Mouse (Mus musculus) retina, postnatal 1 day (tissue): ENCODE measurements around the gene Ppp3ca.

Experiments used
- DNase-seq: peaks from one replicate; pipeline ENCODE4 v3.0.0-alpha.2; 2012

Ppp3ca gene

DNA sequence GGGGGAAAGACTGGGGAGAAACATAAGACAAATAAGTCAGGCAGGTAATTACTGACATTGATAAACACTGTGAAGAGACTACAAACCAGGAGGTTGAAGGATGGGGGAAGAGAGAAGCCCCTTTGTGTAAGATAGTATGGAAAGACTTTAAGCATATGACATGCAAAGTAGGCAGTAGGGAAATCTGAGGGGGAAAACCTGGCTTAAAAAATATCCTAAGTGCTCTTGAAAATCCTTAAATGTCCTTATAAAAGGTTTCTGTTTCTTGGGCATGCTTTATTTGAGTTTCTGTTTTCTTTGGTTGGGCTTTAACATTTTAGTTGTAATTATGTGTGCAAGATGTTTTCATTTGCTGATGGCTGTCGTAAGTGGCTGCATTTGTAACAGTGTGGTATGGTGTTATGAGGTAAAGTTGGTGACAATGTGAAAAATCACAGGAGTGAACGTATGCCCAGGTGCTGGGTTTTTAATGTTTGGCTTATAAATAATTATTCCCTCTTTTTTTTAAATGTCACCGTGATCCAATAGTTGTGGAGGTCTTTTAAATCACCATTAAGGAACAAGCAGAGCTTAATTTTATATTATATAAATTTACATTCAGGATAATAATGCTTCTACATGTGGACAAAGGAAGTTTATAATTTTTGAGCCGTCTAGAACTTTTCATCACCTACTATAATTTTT, 195.4 kb downstream of the Ppp3ca start:
- no peak for DNase-seq

DNA sequence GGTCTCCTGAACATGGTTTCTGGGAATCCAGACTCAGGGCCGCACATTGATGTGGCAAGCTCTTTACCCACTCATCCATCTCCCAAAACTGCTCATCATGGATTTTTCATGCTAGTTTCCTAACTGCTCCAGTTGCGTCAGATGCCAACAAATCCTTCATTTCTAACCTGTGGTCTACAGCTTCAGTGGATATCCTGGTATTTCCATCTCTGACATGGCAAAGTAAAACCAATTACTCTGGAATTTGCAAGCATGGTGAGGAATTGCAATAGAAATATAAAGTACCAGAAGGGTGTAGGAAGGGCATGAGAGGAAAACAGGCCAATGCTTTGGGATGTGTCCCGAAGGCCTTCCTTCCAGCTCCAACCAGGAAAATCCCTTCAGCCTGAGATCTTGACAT, 196.2 kb downstream of the Ppp3ca start:
- DNase-seq, result no peak

DNA sequence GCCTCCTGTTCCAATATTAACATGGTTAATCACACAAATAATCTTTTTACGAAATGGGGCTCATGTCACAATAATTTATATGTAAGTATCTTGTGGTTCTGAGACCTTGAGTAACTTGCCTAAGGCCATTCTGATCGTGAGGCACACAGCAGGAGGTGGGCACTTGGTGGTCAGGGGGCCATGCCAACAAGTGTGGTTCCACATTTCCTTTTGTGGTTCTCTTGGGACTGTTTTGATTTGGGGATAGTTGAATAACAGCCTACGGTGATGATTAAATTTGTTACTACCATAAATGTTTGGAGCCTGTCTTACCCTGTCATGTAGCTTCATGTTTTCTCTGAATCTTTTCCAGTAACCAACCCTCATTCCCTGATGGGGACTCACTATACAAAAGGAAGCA, 196.6 kb downstream of the Ppp3ca start:
- no peak for DNase-seq

DNA sequence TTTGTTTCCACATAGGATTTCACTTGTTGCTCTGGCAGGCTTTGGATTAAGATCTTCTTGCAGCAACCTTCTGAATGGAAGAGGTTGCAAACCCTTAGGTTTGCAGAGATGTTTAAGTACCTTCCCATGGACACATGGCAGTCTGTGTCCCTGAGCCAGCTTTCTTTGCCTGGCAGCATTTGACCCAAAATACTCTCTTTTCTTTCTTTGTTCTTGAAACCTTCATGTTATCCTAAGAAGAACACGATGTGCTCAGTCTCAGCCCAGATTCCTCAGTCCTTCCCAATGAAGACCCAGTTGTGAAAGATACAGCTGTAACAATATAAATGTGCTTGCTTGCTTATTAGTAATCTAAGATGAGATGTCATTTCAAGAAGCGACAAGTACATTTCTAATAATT, 197.4 kb downstream of the Ppp3ca start:
- DNase-seq, result no peak

DNA sequence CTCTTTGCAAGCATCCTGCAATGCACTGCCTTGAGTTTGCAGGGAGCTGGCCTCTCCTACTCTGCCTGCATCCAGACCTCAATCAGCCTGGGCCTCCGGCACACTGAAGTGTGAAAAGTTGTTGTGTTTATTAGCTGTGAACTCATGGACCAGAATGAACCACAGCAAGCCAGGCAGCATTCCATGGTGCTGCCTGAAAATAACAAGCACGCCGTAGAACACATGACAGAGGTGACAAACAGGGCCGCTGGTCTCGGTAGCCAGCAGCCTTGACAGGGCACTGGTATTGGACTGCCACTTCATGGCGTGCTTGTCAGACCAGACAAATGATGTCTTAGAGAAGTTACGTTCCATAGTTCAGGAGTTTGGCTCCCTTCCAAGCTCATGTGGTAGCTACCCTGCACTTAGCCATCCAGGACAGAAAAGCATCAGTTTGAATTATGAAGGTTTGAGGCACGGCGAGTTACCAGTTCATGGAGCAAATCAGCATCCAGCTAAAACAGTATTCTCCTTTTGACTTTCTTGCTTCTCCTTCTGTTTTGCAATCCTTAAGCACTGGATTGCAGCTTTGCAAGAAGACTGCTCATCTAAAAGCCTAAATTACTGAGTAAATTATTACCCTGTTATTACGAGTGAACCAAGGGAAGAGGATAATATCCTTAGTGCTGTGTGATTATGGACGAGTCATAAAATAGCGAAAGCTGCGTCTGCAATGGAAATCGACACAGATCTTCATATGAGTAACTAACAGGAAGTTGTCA, 202.0 kb downstream of the Ppp3ca start:
- DNase-seq, result peak; percentile 51

DNA sequence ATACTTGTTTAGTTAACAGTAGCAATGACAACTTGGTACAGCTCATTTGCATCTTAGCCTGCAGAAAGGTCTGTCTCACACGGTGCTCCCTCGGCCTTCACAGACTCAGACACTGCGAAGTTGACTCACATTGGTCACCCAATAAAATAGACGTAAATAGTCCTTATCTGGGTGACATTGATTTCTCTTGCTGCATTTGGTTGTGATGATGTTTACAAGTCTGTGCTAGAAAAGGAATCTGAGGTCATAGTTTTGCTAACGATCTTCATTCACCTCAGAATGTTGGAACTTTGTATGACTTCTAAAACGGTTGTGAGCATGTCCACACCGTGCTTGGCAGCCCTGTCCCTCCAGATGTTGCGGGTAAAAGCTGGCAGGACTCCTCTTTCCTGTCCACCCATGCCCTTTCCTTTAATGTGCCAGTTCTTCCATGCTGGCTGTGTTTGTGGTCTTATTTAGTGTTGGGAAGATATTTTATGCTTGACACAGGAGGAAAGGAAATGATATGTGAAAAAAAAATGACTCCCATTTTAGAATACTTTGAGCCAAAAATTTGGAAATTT, 202.7 kb downstream of the Ppp3ca start:
- no peak for DNase-seq

DNA sequence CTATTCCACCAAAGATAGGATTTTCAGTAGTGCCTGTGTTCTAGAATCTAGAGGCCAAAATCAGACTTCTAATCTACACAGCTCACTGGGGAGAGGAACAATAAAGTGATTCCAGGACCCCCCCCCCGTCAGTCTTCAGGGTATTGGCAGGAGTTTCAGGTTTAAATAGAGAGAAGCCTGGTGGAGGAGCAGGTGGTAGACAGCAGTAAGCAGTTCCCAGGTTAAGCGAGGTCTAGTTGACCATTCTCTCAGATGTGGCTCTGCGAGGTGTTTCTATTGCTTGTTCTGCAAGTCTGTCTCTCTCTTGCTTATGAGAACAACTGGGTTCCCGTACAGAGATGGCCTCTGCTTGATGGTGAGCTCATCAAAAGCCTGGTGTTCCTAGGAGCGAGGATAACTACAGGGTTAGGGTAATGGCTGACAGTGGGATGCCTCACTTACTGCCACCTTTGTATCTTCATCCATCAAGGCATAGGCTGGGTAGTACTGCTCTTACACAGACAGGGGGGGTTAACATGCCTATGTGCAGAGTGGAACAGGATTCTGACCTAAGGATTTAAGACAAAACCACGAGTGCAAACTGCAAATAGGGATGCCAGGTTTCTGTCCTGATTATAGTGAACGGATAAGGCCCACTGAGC, 204.0 kb downstream of the Ppp3ca start:
- peak; percentile 40 for DNase-seq

DNA sequence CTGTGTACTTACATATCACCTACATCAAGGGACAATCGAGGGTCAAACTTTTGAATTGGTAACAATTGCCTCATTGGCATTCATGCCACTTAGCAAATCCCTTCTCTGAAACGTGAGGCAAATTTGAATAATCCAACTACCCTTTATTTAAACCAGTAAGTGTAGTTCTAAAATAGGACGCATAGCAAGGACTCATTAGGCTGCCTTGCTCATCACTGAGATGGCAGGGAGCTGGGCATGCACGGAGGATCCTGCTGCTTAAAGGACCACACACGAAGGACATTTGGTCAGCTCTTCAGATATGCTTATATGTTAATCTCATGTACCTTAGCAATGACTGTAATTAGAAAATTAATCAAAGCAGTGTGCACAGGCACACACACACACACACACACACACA, 204.6 kb downstream of the Ppp3ca start:
- peak; percentile 76 for DNase-seq

DNA sequence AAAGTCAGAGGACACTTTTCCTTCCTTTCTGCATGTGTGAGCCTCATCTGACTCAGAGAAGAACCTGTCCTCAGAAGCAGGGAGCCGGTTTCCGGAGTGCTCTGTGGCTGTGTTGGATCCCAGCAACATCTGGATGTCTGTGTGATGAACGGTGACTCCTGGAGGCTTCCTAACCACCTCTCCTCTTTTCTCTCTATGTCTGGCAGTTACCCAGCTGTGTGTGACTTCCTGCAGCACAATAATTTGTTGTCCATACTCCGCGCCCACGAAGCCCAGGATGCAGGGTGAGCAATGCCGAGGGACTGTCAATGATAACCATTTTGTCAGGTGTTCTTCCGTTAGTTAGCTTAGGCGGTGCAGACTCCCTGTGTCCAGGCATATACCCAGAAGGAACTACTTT, 217.8 kb downstream of the Ppp3ca start:
- DNase-seq, result no peak

DNA sequence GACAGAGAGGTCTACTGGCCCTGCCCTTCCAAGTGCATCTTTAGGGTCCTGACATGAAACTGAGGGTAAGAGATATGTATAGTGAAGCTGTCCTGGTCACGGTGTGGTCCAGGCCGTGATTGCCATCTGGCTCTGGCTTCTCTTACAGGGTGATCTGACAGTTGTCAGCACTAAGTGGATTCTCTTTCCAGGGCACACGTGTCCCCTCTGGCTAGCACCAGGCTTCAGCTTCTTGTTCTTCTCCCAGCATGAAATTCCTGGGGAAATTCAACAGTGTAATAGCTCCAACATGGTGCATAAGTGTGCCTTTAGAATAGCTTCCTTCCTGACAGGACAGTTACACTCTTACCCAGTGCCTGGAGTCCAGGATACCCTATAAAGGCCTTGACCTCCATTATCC, 222.2 kb downstream of the Ppp3ca start:
- DNase-seq, result peak; percentile 23

DNA sequence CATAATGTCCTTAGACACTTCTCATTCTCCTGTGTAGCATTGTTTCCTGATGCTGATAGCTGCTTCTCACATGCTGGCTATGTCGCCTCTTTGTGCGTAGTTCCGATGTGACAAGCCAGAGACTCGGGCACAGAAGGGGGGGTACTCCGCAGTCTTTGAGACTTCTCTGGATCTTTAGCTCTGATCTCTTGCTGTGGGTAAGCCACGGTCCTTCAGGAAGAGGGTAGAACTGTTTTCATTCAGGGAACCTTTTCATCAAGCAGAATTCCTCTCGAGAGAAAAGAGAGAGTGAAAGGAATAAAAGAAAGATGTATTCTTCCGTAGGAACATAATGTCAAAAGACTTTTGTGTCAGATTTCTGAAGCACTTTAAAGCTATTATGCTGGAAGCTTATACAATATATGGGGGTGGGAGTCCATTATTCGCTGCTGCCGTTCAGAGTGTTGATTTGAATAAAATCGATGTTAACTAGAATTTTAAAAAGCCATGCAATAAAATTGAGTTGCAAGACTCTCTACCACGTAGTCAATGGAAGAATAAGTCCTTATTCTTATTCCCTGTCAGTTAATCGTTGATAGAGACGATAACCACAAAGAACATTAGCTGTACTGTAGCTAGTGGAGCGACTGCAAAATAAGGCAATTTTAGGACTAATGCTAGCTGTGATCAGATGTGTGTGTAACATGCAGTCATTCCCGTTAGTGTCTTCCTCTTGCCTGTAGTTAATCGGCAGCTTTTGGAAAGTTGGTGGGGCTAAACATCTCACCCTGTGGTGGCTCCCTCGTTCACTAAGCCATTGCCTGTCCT, 223.9 kb downstream of the Ppp3ca start:
- no peak for DNase-seq

DNA sequence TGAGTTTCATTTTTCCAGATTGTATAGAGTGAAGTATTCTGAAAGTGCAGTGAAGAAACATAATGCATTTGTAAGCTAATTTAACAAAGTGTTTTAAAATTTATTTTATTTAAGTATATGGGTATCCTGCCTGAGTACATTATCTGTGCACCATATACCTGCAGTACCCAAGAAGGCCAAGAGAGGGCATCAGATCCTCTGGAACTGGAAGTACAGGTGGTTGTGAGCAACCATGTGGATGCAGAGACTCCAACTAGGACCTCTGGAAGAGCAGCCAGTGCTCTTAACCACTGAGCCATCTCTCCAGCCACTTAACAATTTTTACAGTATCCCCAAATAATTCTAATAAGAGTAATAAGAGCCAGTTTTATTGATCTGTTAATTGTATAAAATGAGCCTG, 225.6 kb downstream of the Ppp3ca start:
- DNase-seq, result peak; percentile 35

DNA sequence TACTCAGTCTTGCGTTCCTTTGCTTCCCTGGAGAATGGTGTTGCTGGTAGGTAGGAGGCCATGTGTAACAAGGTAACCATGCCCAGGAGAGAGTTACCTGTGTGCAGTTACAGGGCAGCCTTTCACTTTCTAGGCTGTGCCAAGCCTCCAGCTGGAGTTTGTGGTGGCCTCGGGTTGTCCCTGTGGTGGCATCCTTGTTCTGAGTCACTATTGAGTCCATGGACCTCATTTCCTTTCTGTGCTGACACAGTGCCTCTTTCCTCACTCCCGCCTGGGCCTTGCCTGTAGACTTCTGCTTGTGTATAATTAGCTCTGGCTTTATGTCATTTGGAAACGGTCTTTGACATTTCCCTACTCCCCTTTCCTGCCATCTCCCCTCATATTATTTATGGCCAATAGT, 226.4 kb downstream of the Ppp3ca start:
- no peak for DNase-seq

DNA sequence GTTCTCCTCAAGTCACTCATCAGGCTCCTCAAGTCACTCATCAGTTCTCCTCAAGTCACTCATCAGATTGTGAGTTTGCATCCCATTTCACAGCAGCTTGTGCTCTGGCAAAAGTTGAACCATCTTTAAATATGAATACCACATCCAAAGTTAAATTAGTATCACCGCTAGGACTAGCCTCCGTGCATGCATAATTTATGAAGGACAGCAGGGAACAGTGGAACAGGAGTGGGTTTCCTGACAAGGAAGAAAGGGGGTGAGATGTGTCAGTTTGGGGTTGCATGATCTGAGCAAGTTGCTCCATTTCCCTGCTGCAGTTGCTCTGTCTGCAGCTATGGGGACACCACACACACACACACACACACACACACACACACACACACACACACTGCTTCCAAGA, 229.8 kb downstream of the Ppp3ca start:
- no peak for DNase-seq

DNA sequence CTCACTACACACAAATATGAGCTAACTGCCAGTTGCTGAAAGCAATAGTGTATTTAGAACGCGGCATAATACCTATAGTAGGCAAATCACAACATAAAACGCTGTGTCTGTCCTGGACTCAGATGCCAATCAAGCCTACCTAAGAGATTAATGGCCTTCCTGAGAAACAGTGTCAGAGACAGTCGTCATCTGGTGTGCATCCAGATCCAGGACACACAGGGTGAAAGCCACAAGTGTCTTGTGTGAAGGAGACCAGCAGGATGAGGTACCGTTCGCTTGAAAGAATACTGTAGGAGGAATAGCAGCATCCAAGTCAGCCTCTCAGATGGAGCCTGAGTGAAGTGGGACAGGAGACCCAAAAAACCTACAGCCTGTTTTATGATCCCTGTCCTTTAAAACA, 231.1 kb downstream of the Ppp3ca start:
- DNase-seq, result no peak

DNA sequence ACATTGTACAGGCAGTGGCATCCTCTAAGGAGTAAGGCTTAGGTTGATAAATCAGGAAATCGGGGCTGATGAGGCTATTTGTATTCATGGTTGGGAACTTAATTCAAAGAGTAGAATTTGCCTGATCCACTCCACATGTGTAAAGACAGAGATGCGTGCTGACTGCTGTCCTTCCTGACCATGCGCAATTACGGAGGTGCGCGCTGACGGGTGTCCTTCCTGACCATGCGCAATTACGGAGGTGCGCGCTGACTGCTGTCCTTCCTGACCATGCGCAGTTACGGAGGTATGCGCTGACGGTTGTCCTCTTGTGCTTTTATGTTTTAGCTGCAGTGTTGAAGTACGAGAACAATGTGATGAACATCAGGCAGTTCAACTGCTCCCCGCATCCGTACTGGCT, 232.9 kb downstream of the Ppp3ca start:
- DNase-seq, result no peak

DNA sequence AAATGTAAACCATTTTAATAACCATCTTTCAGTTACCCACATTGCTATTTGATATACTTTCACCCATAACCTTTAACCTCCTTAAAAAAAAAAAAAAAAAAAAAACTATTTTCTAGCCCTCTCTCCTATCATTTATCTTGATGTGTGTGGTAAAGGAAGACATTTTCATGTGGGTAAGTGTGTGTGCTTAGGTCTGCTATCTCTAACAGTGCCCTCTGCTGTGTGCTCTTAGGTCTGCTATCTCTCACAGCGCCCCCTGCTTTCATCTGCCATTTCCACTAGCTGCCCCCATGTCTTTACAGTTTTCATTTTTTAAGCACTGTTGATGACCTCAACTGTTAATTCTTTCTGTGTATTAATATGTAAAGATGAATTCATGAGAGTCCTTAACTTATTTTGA, 235.7 kb downstream of the Ppp3ca start:
- DNase-seq, result peak; percentile 50

DNA sequence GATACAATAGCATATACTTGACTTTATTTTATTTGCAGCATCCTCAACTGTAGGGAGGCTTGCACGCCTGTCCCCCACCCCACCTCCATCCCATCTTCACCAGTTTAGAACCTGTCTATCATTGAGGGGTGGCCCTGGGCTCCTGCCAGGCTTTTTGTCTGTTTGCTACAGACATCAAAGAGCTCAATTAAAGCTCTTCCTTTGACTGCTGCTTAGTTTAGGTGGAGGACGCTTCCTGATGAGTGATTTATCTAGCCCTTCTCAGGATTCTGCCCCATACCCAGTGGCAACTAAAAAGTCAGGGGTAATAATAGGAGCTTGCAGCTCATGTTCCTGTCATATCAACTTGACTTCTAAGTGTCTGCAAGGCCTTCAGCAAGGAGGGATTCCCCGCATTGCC, 239.6 kb downstream of the Ppp3ca start:
- DNase-seq, result peak; percentile 71

DNA sequence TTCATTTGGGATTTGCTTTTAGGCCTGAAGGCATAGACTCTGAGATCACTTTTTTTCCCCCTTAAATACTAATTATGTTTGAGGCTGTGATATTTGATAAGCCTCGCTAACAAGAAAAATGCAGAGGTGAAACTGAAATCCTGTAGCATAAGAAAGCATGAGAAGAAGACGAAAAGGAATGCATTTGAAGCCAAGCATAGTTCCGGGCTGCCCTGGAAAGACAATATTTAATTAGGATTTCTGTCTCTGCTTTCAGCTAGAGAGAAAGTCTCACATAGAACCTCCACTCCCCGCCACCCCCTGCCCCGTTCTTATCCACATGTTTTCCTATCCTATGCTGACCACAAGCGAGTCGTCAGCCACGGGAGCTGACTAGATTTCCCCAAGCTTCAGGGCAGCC, 241.4 kb downstream of the Ppp3ca start:
- DNase-seq, result no peak

DNA sequence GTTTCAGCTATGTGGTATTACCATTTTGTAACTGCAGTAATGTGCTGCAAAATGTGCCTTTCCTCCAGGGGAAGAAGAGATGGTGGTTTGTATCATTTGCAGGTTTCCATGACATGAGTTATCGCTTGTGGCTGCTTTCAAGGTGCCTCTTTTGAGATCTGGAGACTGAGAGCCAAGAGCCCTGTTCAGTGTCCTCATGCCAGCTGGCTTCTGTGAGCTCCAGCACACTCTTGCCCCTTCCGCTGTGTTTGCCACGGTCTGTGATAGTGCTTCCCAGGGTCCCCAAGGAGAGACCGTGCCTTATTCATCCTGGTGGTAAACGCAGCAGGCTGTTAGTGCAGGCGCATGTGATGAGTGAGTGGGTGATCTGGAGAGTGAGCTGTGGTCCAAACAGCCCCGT, 247.2 kb downstream of the Ppp3ca start:
- DNase-seq, result no peak

DNA sequence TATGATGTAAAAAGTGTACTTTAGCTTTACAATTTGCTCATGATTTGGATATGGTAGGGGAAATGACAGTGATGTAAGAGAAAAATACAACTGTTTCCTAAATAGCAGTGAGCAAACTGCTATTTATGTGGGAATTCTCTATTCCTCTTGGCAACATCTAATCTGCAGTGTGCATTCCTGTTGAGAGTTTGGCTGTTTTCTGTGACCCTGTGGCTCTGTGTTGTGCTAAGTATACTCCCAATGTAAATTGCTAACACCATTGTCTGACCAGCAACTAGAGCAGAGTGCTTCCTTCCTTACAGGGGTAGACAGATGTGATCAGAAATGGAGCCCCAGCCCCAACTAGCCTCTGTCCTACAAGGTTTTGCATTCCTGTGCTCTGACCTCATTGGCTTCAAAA, 263.1 kb downstream of the Ppp3ca start:
- DNase-seq, result no peak

DNA sequence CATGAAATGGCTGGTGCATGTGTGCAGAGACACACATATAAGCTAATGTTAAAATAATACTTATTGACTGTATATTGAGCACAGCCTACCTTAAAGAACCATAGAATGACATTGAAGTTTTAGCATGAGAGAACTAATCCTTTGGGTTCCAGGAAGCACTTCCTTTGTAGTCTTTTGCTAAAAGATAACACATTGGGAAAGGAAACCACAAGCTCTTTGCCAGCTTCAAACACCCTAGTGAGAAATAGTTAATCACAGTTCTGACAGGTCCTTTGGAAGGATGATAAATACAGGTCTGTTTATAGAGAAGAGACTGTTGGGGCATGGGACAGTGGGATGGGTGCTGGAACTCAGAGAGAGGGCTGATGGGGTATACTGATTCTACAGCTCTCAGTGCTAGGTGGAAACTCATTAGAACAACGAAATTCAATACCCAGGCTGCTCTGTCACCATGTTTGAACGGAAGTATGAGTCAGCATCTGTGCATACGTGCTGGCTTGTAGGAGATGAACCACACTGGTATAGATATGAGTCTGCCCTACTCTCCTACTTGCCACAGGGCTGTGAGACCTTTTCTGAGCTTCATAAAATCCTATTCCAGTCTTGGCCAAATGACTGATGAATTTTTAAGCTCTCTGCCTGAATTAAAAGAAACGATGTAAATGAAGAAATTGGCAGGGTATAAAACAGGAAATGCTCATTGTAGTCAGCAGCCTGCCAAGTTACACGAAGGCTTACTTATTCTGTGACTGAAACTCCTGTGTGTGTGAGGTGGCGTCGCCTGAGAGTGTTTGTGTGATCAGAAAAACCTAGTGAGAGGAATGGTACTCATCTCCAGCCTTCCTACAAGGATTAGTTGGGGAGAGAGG, 271.0 kb downstream of the Ppp3ca start:
- DNase-seq, result no peak
